Mouse (Mus musculus) heart, embryonic 16.5 days (tissue): ENCODE results near the gene Vamp1. TPM values are rescaled to one million over a fixed set of nuclear protein-coding genes. Genes with fewer than 3 reads are reported as not detected.
"Not testable (repeated sequence)": the region's sequence is repeated elsewhere in the genome, so short reads cannot be mapped to it uniquely, and the experiment has no call there.

Source experiments
- ATAC-seq: fragments of 200-750 bp; cut with Nextera tagmentation; replicated peaks from 2 replicates; pipeline ENCODE4 v1.8.0; 2017; ENCODE audit warnings: moderate number of reproducible peaks; ENCODE audit not compliant: insufficient read depth, low FRiP score; ENCODE audit errors: extremely low read depth
- H3K27ac ChIP-seq: fragments of 300-500 bp; sonication (generic); 2 replicates; pipeline ENCODE4 v1.5.1; 2014; ENCODE audit warnings: mild to moderate bottlenecking, low read length, control low read depth, moderate library complexity
- H3K27me3 ChIP-seq: fragments of 300-500 bp; sonication (generic); 2 replicates; pipeline ENCODE4 v1.6.1; 2014; ENCODE audit warnings: low read length, mixed read lengths; ENCODE audit not compliant: control insufficient read depth, insufficient read depth
- H3K36me3 ChIP-seq: fragments of 300-500 bp; sonication (generic); 2 replicates; pipeline ENCODE4 v1.6.1; 2014; ENCODE audit not compliant: control insufficient read depth, insufficient read depth
- H3K4me1 ChIP-seq: fragments of 300-500 bp; sonication (generic); 2 replicates; pipeline ENCODE4 v1.6.1; 2014; ENCODE audit warnings: low read length, mixed read lengths; ENCODE audit not compliant: control insufficient read depth, insufficient read depth
- H3K4me2 ChIP-seq: fragments of 300-500 bp; sonication (generic); 2 replicates; pipeline ENCODE4 v1.6.1; 2014; ENCODE audit warnings: low read depth, mild to moderate bottlenecking, control low read depth, low read length
- H3K4me3 ChIP-seq: fragments of 300-500 bp; sonication (generic); 2 replicates; pipeline ENCODE4 v1.5.1; 2014; ENCODE audit warnings: mild to moderate bottlenecking, control low read depth, low read length
- H3K9ac ChIP-seq: fragments of 300-500 bp; sonication (generic); 2 replicates; pipeline ENCODE4 v1.6.1; 2014; ENCODE audit warnings: low read length, control low read depth
- H3K9me3 ChIP-seq: fragments of 300-500 bp; sonication (generic); replicated peaks from 2 replicates; pipeline ENCODE4 v1.6.1; 2016; ENCODE audit warnings: low read length; ENCODE audit not compliant: control insufficient read depth
- WGBS: fragments of 180-500 bp; shearing (Covaris S2); extraction: QIAGEN DNeasy Blood & Tissue Kit; methylation state at CpG from one replicate; pipeline ENCODE4 v1.1.7; 2014; 5-methylcytosine and 5-hydroxymethylcytosine counted together
- polyA plus RNA-seq: library from polyadenylated mRNA; unstranded; fragments of >200 nt; fragmentation: Nextera tagmentation; extraction: Ambion mirVana; gene quantifications from 2 replicates; pipeline ENCODE4 v1.2.1, GENCODE M21; 2015

The Vamp1 gene
- polyA plus RNA-seq, 1 experiment from 2014 or later = 8.4 TPM

- WGBS = 37% methylated on average over 10 of the region's 10 CpGs
- ATAC-seq = peak; percentile 37; the same call in 1 of the 2 replicates
- Histone ChIP-seq H3K9ac (no peak overlapping the region), H3K36me3 (no peaks in the 10 kb centered on the region), H3K4me2 (no peak overlapping the region), H3K4me3 (no peak overlapping the region), H3K9me3 (peaks cover 4% of the 10 kb centered on the region; the same call in 1 of the 2 replicates), H3K27me3 (no peaks in the 10 kb centered on the region), H3K27ac (no peak overlapping the region), H3K4me1 (no peaks in the 10 kb centered on the region)
These were observed 49.9 kb downstream of the Vamp1 start for GRCm38 (mm10) chr6:125265239-125265638.

GRCm38 (mm10) chr6:125266091-125266490 is 50.7 kb downstream of the Vamp1 start:
- peaks cover 4% of the 10 kb centered on the region; the same call in 1 of the 2 replicates for H3K9me3 ChIP-seq
- no peak overlapping the region for H3K4me2 ChIP-seq
- H3K36me3 ChIP-seq = no peaks in the 10 kb centered on the region
- H3K4me3 ChIP-seq = no peak overlapping the region
- H3K27me3 ChIP-seq = no peaks in the 10 kb centered on the region
- peaks cover 1% of the 10 kb centered on the region for H3K4me1 ChIP-seq
- 62% methylated on average over 13 of the region's 13 CpGs for WGBS
- H3K9ac ChIP-seq = no peak overlapping the region
- H3K27ac ChIP-seq = no peak overlapping the region
- ATAC-seq = no peak

DNA sequence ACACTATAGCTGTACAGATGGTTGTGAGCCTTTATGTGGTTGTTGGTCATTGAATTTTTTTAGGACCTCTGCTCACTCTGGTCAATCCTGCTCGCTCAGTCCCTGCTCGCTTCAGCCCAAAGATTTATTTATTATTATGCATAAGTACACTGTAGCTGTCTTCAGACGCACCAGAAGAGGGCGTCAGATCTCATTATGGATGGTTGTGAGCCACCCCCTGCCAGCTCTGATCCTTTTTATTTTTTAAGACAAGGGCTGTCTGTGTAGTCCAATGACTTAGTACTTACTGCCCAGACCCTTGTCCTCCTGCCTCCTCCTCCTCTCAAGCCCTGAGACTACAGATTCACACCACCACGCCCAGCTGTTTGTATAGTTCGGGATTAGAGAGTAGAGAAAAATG is 51.2 kb downstream of the Vamp1 start:
- ATAC-seq, H3K4me2 ChIP-seq, H3K36me3 ChIP-seq, H3K4me1 ChIP-seq, H3K9ac ChIP-seq, H3K27me3 ChIP-seq, H3K9me3 ChIP-seq, H3K27ac ChIP-seq, H3K4me3 ChIP-seq: not testable (repeated sequence)
- 69% methylated on average over 6 of the region's 6 CpGs for WGBS

GRCm38 (mm10) chr6:125267469-125267868 is 52.1 kb downstream of the Vamp1 start:
- Histone ChIP-seq H3K4me1 (peaks cover 8% of the 10 kb centered on the region), H3K4me3 (no peak overlapping the region), H3K9me3 (no peaks in the 10 kb centered on the region), H3K27me3 (no peaks in the 10 kb centered on the region), H3K36me3 (no peaks in the 10 kb centered on the region), H3K4me2 (no peak overlapping the region), H3K27ac (no peak overlapping the region), H3K9ac (no peak overlapping the region)
- no peak for ATAC-seq
- WGBS = 85% methylated on average over 3 of the region's 3 CpGs

GRCm38 (mm10) chr6:125268799-125269198 is 53.4 kb downstream of the Vamp1 start:
- no peak overlapping the region for H3K4me2 ChIP-seq
- H3K4me3 ChIP-seq = no peak overlapping the region
- no peak overlapping the region for H3K27ac ChIP-seq
- H3K4me1 ChIP-seq = peaks cover 8% of the 10 kb centered on the region
- H3K27me3 ChIP-seq = no peaks in the 10 kb centered on the region
- no peaks in the 10 kb centered on the region for H3K9me3 ChIP-seq
- H3K9ac ChIP-seq = no peak overlapping the region
- ATAC-seq = no peak
- 54% methylated on average over 6 of the region's 6 CpGs for WGBS
- no peaks in the 10 kb centered on the region for H3K36me3 ChIP-seq

DNA sequence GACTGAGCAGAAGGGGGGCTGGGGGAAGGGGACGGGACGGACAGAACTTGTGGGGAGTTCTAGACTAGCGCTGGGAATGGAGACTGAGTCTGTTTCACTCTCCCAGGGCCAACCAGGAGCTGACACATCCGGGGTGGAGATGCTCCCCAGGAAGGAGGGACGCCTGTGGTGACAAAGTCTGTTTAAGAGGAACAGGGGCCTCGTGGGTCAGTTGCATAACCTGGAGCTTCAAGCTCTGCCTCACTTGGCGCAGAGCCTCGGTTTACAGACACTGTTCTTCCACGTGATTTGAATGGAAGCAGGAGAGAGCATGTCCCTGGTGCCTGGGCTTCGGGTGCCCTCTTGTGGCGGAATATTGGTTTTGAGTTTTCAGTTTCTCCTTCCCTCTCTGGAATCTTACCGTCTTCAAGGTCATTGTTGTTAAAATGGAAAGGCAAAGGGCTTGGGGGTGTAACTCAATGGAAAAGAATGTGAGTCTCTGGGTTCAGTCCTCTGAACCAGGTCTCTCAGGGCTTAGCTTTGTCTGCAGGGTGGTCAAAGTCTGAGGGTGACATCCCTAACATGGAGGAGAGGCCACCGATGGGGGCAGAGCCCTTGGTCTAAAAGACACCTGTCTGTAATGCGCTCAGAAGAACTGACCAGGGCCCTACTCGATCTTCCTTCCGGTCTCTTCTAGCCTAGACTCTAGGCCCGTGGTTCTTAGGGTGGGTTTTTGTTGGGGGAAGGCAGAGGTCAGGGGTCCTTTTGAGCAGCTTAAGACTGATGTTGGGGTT is 56.3 kb downstream of the Vamp1 start:
- peak overlapping the region; percentile 6; the same call in 1 of the 2 replicates for H3K27ac ChIP-seq

DNA sequence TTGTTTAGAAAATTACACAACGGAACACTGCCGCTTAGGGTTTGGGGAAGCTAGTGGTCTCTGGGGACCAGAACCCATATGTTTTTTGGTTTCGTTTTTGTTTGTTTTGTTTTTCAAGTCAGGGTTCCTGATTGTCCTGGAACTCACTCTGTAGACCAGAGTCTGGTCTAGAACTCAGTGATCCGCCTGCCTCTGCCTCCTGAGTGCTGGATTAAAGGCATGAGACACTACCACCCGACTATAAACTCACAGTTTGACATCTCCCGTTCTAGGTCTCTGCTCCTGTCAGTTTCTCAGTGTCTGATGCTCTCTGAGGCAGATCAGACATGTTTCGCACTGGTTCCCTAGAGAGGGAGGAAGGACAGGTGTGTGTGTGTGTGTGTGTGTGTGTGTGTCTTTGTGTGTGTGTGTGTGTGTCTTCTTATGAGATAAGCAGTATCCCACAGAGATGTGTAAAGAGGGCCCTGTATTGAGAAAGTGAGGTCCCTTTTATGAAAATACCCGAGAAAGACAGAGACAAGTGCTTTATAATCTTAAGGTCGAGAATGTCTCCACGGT is 57.0 kb downstream of the Vamp1 start:
- Histone ChIP-seq H3K36me3 (no peaks in the 10 kb centered on the region), H3K4me3 (no peak overlapping the region), H3K9me3 (no peaks in the 10 kb centered on the region), H3K4me1 (peaks cover 8% of the 10 kb centered on the region), H3K27ac (no peak overlapping the region), H3K4me2 (no peak overlapping the region), H3K27me3 (no peaks in the 10 kb centered on the region), H3K9ac (peak overlapping the region; percentile 38; the same call in 1 of the 2 replicates)
- no peak for ATAC-seq
- 74% methylated on average over 10 of the region's 10 CpGs for WGBS

More for the DNA sequence above, 56.3 kb downstream of the Vamp1 start:
- 13% methylated on average over 17 of the region's 17 CpGs for WGBS
- ATAC-seq = peak; percentile 93
- H3K4me3 ChIP-seq = peak overlapping the region; percentile 16; the same call in 1 of the 2 replicates
- H3K36me3 ChIP-seq = no peaks in the 10 kb centered on the region
- H3K4me1 ChIP-seq = peaks cover 8% of the 10 kb centered on the region
- H3K9me3 ChIP-seq = no peaks in the 10 kb centered on the region
- peak overlapping the region; percentile 51 for H3K9ac ChIP-seq
- no peaks in the 10 kb centered on the region for H3K27me3 ChIP-seq
- H3K4me2 ChIP-seq = peak overlapping the region; percentile 57

GRCm38 (mm10) chr6:125274841-125275563 is 59.7 kb downstream of the Vamp1 start:
- Histone ChIP-seq H3K9me3 (no peaks in the 10 kb centered on the region), H3K9ac (no peak overlapping the region), H3K36me3 (no peaks in the 10 kb centered on the region), H3K4me2 (no peak overlapping the region), H3K4me1 (peaks cover 8% of the 10 kb centered on the region), H3K4me3 (no peak overlapping the region), H3K27ac (no peak overlapping the region), H3K27me3 (no peaks in the 10 kb centered on the region)
- WGBS = 56% methylated on average over 15 of the region's 15 CpGs
- no peak for ATAC-seq

GRCm38 (mm10) chr6:125279729-125280128 is 64.4 kb downstream of the Vamp1 start:
- H3K36me3 ChIP-seq = no peaks in the 10 kb centered on the region
- no peak overlapping the region for H3K4me3 ChIP-seq
- no peak for ATAC-seq
- H3K27me3 ChIP-seq = no peaks in the 10 kb centered on the region
- no peaks in the 10 kb centered on the region for H3K4me1 ChIP-seq
- H3K9me3 ChIP-seq = no peaks in the 10 kb centered on the region; the same call in 1 of the 2 replicates
- no peak overlapping the region for H3K27ac ChIP-seq
- no peak overlapping the region for H3K9ac ChIP-seq
- no peak overlapping the region for H3K4me2 ChIP-seq
- 58% methylated on average over 8 of the region's 8 CpGs for WGBS
